Mouse (Mus musculus): ENCODE data around the gene Fgd6.

- TF ChIP-seq CTCF (IDR thresholded peaks at IDR 0.05; ENCODE audit: insufficient read depth, low read depth, low read length): no peak
- no peak for TF ChIP-seq POLR2A (IDR thresholded peaks at IDR 0.05; ENCODE audit: insufficient read depth, low read depth, low read length)
These were observed 118.0 kb downstream of the Fgd6 start for GRCm38 (mm10) chr10:94153841-94154240.
